Mouse (Mus musculus): ENCODE results near the gene Cracr2b.

Cracr2b gene

GRCm38 (mm10) chr7:141486239-141486638 lies 25.3 kb downstream of the Cracr2b start:
- no peak for DNase-seq (ENCODE audit: low spot score)

- DNase-seq (ENCODE audit: low spot score): no peak
Observed at GRCm38 (mm10) chr7:141487141-141487540, 26.2 kb downstream of the Cracr2b start.

GRCm38 (mm10) chr7:141491151-141491550 lies 30.3 kb downstream of the Cracr2b start:
- peak; percentile 10 for DNase-seq (ENCODE audit: low spot score)

- no peak for DNase-seq (ENCODE audit: low spot score)
Observed at GRCm38 (mm10) chr7:141492738-141493137, 31.8 kb downstream of the Cracr2b start.

DNA sequence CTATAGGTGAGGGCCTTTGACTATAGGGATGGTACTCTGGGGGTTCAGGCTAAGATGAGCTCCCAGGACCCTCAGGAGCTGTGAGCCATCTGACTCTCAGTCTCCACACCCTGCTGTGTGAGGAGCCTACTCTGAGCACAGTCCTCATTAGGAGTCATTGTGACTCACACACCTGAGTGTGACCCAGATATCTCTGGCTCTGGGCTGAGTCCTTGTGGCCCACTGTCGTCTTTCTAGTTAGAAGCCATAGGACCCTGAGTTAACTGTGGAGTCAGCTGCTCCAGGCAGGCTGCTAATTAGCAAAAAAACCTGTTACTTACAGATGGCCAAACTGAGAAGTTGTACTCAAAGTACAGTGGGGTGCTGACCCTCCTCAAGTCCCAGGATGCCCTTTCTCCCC lies 32.8 kb downstream of the Cracr2b start:
- DNase-seq (ENCODE audit: low spot score): no peak

GRCm38 (mm10) chr7:141495379-141495778 lies 34.5 kb downstream of the Cracr2b start:
- DNase-seq (ENCODE audit: low spot score): no peak

DNA sequence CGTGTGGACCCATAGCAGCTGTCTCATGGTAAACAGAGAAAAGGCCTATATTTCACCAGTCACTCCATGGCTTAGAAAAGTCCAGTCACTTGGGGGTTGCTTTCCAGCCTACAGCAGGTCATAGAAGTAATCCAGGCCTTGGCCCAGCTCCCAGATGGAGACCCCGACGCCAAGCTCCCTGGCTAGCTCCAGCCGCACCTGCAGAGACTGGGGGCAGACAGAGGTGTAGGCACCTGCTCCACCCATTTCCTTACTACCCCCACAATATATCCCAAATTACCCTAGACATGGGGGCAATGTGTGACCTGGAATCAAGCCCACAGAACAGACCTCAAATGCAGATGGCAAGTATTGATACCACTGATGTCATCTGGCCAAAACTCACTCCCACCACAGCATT lies 35.0 kb downstream of the Cracr2b start:
- no peak for DNase-seq (ENCODE audit: low spot score)

GRCm38 (mm10) chr7:141497600-141497999 lies 36.7 kb downstream of the Cracr2b start:
- no peak for DNase-seq (ENCODE audit: low spot score)

- no peak for DNase-seq (ENCODE audit: low spot score)
Observed at GRCm38 (mm10) chr7:141501820-141502555, 41.1 kb downstream of the Cracr2b start.

GRCm38 (mm10) chr7:141502556-141502905 lies 41.6 kb downstream of the Cracr2b start:
- no peak for DNase-seq (ENCODE audit: low spot score)

- DNase-seq (ENCODE audit: low spot score): no peak
Observed at GRCm38 (mm10) chr7:141506278-141506677, 45.4 kb downstream of the Cracr2b start.

GRCm38 (mm10) chr7:141508160-141508559 lies 47.3 kb downstream of the Cracr2b start:
- DNase-seq (ENCODE audit: low spot score): no peak

GRCm38 (mm10) chr7:141510196-141510595 lies 49.3 kb downstream of the Cracr2b start:
- DNase-seq (ENCODE audit: low spot score): no peak

DNA sequence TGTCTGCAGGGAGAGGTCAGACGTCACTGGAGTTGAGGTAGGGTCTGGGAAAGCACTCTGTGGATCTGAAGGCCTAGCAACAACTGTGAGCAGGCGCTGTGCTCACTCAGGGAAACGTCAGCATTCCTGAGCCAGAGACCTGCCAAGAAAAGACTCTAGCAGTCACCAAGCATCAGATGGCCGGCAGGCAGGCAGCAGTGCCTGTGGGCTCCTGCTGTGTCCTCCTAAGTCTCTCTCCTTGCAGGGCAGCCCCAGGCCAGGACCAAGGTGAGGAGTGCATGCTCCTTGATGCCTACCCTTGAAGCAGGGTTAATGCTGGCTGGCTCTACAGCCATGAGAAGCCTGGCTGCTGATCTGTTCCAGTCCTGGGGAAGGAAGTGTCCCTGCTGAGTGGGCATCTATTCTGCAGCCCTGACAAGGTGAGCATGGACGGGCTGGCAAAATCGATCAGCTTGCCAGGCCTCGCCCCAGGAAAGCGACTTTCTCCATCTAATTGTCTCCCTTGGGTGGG lies 49.8 kb downstream of the Cracr2b start:
- DNase-seq (ENCODE audit: low spot score): no peak

Data from embryo, embryonic 10.5 days (tissue).